Mouse (Mus musculus): ENCODE data around the gene Stk38l. TPM values are rescaled to one million over a fixed set of nuclear protein-coding genes. Genes with fewer than 3 reads are reported as not detected.
"Not testable (repeated sequence)": the region's sequence is repeated elsewhere in the genome, so short reads cannot be mapped to it uniquely, and the experiment has no call there.

The Stk38l gene
- total RNA-seq, 2 experiments from 2014 or later = 23.3 to 23.9 TPM

GRCm38 (mm10) chr6:146732232-146732631 lies 7.4 kb downstream of the Stk38l start:
- no peak for DNase-seq (ENCODE audit: low spot score in 2 of 2)

GRCm38 (mm10) chr6:146732676-146733075 lies 7.9 kb downstream of the Stk38l start:
- intact Hi-C loops (cut with DNase I) = no loop called here

More at GRCm38 (mm10) chr6:146732232-146732631, 7.4 kb downstream of the Stk38l start:
- intact Hi-C loops (cut with DNase I) = no loop called here

GRCm38 (mm10) chr6:146733554-146733953 lies 8.8 kb downstream of the Stk38l start:
- no peak for DNase-seq (ENCODE audit: low spot score in 2 of 2)
- intact Hi-C loops (cut with DNase I) = no loop called here

More at GRCm38 (mm10) chr6:146732676-146733075, 7.9 kb downstream of the Stk38l start:
- no peak for DNase-seq (ENCODE audit: low spot score in 2 of 2)

- intact Hi-C loops (cut with DNase I) = no loop called here
- no peak for DNase-seq (ENCODE audit: low spot score in 2 of 2)
Observed at GRCm38 (mm10) chr6:146738889-146739288, 14.1 kb downstream of the Stk38l start.

GRCm38 (mm10) chr6:146740724-146741123 lies 15.9 kb downstream of the Stk38l start:
- no peak for DNase-seq (ENCODE audit: low spot score in 2 of 2)
- intact Hi-C loops (cut with DNase I) = no loop called here

- no peak for DNase-seq (ENCODE audit: low spot score in 2 of 2)
- intact Hi-C loops (cut with DNase I) = no loop called here
Observed at GRCm38 (mm10) chr6:146741986-146742635, 17.3 kb downstream of the Stk38l start.

- intact Hi-C loops (cut with DNase I); DNase-seq (ENCODE audit: low spot score in 2 of 2): not testable (repeated sequence)
Observed at GRCm38 (mm10) chr6:146744266-146744665, 19.5 kb downstream of the Stk38l start.

GRCm38 (mm10) chr6:146745180-146745579 lies 20.4 kb downstream of the Stk38l start:
- intact Hi-C loops (cut with DNase I) = no loop called here

GRCm38 (mm10) chr6:146746577-146746976 lies 21.8 kb downstream of the Stk38l start:
- intact Hi-C loops (cut with DNase I) = no loop called here
- no peak for DNase-seq (ENCODE audit: low spot score in 2 of 2)

More at GRCm38 (mm10) chr6:146745180-146745579, 20.4 kb downstream of the Stk38l start:
- no peak for DNase-seq (ENCODE audit: low spot score in 2 of 2)

- intact Hi-C loops (cut with DNase I) = no loop called here
- no peak for DNase-seq (ENCODE audit: low spot score in 2 of 2)
Observed at GRCm38 (mm10) chr6:146747057-146747456, 22.3 kb downstream of the Stk38l start.

- no peak for DNase-seq (ENCODE audit: low spot score in 2 of 2)
- intact Hi-C loops (cut with DNase I) = no loop called here
Observed at GRCm38 (mm10) chr6:146748271-146748670, 23.5 kb downstream of the Stk38l start.

GRCm38 (mm10) chr6:146751671-146752070 lies 26.9 kb downstream of the Stk38l start:
- intact Hi-C loops (cut with DNase I) = no loop called here
- DNase-seq (ENCODE audit: low spot score in 2 of 2) = no peak

- intact Hi-C loops (cut with DNase I) = no loop called here
Observed at GRCm38 (mm10) chr6:146752178-146752577, 27.4 kb downstream of the Stk38l start.

GRCm38 (mm10) chr6:146752612-146753011 lies 27.8 kb downstream of the Stk38l start:
- intact Hi-C loops (cut with DNase I) = no loop called here

More at GRCm38 (mm10) chr6:146752178-146752577, 27.4 kb downstream of the Stk38l start:
- no peak for DNase-seq (ENCODE audit: low spot score in 2 of 2)

GRCm38 (mm10) chr6:146753560-146754160 lies 28.9 kb downstream of the Stk38l start:
- DNase-seq (ENCODE audit: low spot score in 2 of 2) = no peak
- intact Hi-C loops (cut with DNase I) = no loop called here

More at GRCm38 (mm10) chr6:146752612-146753011, 27.8 kb downstream of the Stk38l start:
- no peak for DNase-seq (ENCODE audit: low spot score in 2 of 2)

GRCm38 (mm10) chr6:146755136-146755535 lies 30.3 kb downstream of the Stk38l start:
- intact Hi-C loops (cut with DNase I) = no loop called here
- DNase-seq (ENCODE audit: low spot score in 2 of 2) = no peak

- DNase-seq (ENCODE audit: low spot score in 2 of 2) = no peak
- intact Hi-C loops (cut with DNase I) = no loop called here
Observed at GRCm38 (mm10) chr6:146755679-146756078, 30.9 kb downstream of the Stk38l start.

- DNase-seq (ENCODE audit: low spot score in 2 of 2) = no peak
- intact Hi-C loops (cut with DNase I) = no loop called here
Observed at GRCm38 (mm10) chr6:146759027-146759426, 34.2 kb downstream of the Stk38l start.

- no peak for DNase-seq (ENCODE audit: low spot score in 2 of 2)
- intact Hi-C loops (cut with DNase I) = loop anchor here (2.0 to 5.0 kb wide), 3 partner anchors 33 to 348 kb away; no protein-coding TSS in a partner anchor
Observed at GRCm38 (mm10) chr6:146760022-146760421, 35.2 kb downstream of the Stk38l start.

- no peak for DNase-seq (ENCODE audit: low spot score in 2 of 2)
- intact Hi-C loops (cut with DNase I) = loop anchor here (2.0 to 5.0 kb wide), 3 partner anchors 33 to 348 kb away; no protein-coding TSS in a partner anchor
Observed at GRCm38 (mm10) chr6:146760736-146761135, 35.9 kb downstream of the Stk38l start.
